Mouse (Mus musculus): ENCODE measurements around the gene Pgap1.

Gene Pgap1

GRCm38 (mm10) chr1:54557301-54558229 is at the start of gene Pgap1:
Gene Pgap1, minus strand, starts transcription at chr1:54557684.
- DNase-seq (ENCODE audit: low spot score in 2 of 2) = peak; percentile 85 to 89

DNA sequence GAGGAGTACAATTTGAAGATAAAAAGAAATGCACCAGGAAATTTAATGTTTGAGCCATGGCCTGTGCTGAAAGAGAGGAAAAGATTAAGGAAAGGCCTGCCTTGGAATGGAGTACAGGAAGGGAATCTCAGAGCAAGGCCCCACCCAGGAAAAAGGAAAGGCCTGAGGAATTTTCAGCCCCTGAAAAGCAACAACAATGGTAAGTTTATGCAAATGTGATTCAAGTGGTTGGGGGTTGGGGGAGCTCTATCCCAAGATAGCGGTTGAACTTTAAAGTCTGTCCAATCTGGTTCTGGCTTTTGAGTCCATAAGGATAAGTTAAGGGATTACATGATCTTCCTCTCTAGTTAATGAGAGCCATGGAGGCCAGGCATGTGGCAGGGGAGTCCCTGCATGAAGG is 49.5 kb upstream of the Pgap1 start:
- no peak for DNase-seq (ENCODE audit: low spot score in 2 of 2)

GRCm38 (mm10) chr1:54601692-54602091 is 44.2 kb upstream of the Pgap1 start:
- no peak for DNase-seq (ENCODE audit: low spot score in 2 of 2)

- no peak for DNase-seq (ENCODE audit: low spot score in 2 of 2)
Observed at GRCm38 (mm10) chr1:54600275-54600674, 42.8 kb upstream of the Pgap1 start.

DNA sequence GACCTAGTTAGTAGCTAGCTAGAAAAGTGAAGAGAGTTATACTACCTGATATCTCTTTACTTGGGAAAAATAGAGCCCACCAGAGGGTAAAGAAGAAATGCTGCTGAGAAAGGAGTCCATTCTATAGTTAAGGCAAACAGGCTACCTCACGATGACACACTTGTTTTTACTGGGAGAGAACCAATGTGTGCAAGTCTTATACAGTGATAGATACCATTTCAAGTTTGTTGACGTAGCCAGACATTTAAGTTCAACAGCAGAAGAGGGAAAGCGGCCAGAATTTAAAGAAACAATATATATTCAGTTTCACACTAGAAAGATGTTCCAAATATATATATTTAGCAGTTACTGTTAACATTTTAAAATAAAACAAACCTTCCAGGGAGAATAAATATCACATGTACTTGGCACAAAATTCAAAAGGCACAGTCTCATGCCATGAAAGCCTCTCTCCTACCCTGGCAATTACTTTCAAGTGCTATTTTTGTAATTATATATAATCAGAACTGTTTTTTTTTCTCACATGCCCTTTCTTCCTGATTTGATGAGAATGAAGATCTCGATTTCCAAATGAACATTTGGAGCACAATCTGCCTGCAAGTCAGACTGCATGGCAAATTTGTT is 40.2 kb upstream of the Pgap1 start:
- DNase-seq (ENCODE audit: low spot score in 2 of 2) = no peak

DNA sequence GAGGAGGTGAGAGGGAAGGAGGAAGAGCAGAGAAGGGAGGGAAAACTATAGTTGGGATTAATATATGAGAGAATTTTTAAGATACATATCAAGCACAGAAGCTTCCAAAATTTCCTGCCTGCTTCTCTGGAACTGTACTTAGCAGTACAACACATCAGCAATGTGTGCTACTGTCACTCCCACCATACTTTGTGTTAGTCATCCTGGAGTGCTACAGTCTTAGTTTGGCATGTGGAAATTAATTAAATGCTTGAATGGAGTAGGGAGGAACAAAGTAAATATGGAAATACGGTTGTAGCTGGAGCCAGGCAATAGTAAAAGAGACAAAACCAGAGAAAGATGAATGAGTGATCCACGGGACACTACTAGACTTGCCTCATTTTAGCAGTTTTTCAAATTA is 38.7 kb upstream of the Pgap1 start:
- no peak for DNase-seq (ENCODE audit: low spot score in 2 of 2)

DNA sequence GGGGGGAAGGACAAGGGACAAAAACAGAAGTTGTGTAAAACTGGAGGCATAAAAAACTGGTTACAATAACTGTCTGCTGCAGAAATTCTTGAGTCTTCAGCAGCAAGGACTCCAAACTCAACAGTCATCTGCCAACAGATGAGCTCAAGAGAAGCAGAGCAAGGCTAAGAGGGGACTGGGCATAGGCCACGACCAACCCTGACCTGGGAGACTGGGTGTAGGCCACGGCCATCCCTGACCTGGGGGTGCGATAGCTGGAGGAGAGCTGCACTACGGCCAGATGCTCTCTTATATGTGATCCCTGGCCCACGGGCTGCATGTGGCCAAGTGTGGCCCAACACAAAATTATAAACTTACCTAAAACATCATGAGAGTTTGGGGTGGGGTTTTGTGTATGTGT is 29.6 kb upstream of the Pgap1 start:
- no peak for DNase-seq (ENCODE audit: low spot score in 2 of 2)

GRCm38 (mm10) chr1:54585971-54586555 is 28.6 kb upstream of the Pgap1 start:
- peak; percentile 27 to 51 for DNase-seq (ENCODE audit: low spot score in 2 of 2)

- DNase-seq (ENCODE audit: low spot score in 2 of 2) = peak; percentile 82 to 89
Observed at GRCm38 (mm10) chr1:54585278-54585846, 27.9 kb upstream of the Pgap1 start.

- DNase-seq (ENCODE audit: low spot score in 2 of 2) = no peak
Observed at GRCm38 (mm10) chr1:54584588-54585277, 27.2 kb upstream of the Pgap1 start.

DNA sequence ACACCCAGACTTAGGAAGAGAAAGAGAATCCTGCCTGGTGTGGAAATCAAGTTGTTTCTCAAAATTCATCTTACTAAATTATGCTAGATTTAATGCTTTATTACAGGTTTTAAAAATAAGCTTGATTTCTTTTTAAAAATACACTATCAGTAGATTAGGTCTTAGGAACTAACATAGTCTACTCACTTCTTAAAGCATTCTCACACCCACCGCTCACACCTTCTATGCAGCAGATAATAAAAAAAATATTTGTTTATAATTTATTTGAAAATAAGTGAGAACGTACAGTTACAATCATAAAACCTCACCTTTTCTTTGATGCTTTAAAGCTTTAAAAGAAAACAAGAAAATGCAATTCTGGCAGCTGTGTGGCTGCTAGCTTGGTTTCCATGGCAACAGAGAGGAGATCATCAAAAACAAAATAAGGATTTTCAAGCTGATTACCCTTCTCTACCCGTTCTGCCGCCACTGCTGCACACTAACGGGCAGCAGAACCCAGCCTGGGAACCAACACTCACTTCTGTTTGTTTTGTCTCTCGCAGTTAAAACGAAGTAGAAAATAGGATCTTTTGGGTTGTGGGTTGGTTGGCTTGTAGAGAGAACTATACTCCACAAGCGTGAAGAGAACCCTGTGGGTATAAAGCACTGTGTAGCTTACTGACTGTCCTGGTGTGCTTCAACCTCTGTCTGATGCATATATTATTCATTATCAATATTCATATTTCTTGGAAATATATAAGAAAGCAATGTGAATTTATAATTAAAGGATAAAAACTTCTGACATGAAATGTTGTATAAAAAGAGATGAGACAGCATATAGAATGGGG is 21.1 kb upstream of the Pgap1 start:
- peak; percentile 39 to 46 for DNase-seq (ENCODE audit: low spot score in 2 of 2)

GRCm38 (mm10) chr1:54569102-54569501 is 11.6 kb upstream of the Pgap1 start:
- DNase-seq (ENCODE audit: low spot score in 2 of 2) = no peak

DNA sequence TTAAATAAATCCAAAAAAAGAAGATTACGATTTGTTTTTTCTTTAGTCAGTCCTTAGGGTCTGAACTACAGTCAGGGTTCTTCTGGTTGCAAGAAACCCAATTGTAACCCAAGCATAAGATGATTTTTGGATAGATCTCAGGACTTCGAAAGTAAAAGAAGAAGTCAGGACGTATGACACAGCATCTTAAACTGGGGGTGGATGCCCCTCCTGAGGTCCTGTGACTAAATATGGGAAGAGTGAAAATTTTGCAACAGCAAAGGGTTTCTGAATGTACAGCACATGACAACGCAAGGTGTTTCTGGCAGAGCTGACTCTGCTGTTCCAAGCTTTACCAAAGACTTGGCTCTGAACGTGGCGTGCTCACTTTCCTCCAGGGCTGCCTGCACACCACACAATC is 6.4 kb upstream of the Pgap1 start:
- DNase-seq (ENCODE audit: low spot score in 2 of 2) = no peak

GRCm38 (mm10) chr1:54556586-54557221 is 780 bp downstream of the Pgap1 start:
- DNase-seq (ENCODE audit: low spot score in 2 of 2) = peak in 1 of 2 experiments; percentile 6

- DNase-seq (ENCODE audit: low spot score in 2 of 2) = no peak
Observed at GRCm38 (mm10) chr1:54555364-54556140, 1.9 kb downstream of the Pgap1 start.

- DNase-seq (ENCODE audit: low spot score in 2 of 2) = no peak
Observed at GRCm38 (mm10) chr1:54552621-54553020, 4.9 kb downstream of the Pgap1 start.

DNA sequence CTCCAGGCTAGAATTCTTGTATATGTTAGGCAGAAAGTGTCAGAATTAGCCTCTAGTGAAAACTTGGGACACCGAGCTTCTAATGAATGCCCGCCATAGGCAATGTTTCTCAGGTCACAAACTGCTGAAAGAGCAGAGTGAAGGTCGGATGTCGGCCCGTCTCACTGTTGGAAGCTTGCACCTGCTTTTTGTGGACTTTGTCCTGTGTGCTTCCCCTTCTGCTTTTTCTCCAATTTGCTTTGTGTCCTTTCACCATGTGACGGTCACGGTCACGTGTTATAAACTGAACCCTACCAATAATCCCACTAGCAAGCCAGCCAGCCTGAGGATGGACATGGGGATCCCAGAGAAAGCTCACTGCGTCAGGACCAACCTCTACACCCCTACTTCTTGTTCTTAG is 12.3 kb downstream of the Pgap1 start:
- no peak for DNase-seq (ENCODE audit: low spot score in 2 of 2)

- DNase-seq (ENCODE audit: low spot score in 2 of 2) = no peak
Observed at GRCm38 (mm10) chr1:54542920-54543319, 14.6 kb downstream of the Pgap1 start.

DNA sequence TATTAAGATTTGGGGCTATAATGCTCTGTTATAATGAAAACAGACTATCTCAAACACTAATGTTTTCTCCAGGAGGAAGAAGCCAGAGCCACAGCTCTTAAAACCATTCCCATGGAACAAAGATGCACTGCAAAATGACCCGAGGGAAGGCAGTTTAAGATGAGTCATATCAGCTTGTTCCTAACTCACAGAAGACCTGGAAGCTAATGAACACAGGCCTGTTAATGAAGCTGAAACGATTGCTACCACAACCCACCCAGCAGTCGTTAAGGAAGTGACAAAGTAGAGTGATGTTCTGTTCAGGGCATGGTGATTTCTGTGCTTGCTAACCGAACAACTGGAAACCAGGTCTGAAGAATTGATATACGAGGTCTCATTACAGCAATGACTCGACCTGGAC is 26.3 kb downstream of the Pgap1 start:
- no peak for DNase-seq (ENCODE audit: low spot score in 2 of 2)

GRCm38 (mm10) chr1:54523717-54524116 is 33.8 kb downstream of the Pgap1 start:
- no peak for DNase-seq (ENCODE audit: low spot score in 2 of 2)

Measured in spleen, postnatal 36 days (tissue).